Mouse (Mus musculus) CH12.LX (cell line): ENCODE measurements at regions not wholly inside any gene's neighbourhood (a gene's known extent, or its start where the extent isn't known, plus 50 kb on each side); places are given as distances from the start of the nearest gene placed in this dataset.

Experiments used
- DNase-seq: peaks from one replicate; pipeline ENCODE4 v3.0.0-alpha.2; 2013; ENCODE audit errors: extremely low read depth
- H3K27ac ChIP-seq: 2 replicates; pipeline ENCODE4 v1.5.1; 2012; ENCODE audit warnings: low read depth, mild to moderate bottlenecking, control low read depth, moderate library complexity; ENCODE audit not compliant: insufficient read depth
- H3K27me3 ChIP-seq: replicated peaks from 2 replicates; pipeline ENCODE3; 2012; ENCODE audit warnings: inconsistent platforms
- H3K36me3 ChIP-seq, 2 experiments: replicated peaks in 1 of 2; 2 replicates each; pipeline versions ENCODE3 to v1.6.1; 2012; ENCODE audit warnings: inconsistent platforms in 1 of 2, low read length in 1 of 2, mild to moderate bottlenecking in 1 of 2, mixed read lengths in 1 of 2, moderate library complexity in 1 of 2; ENCODE audit not compliant: control insufficient read depth in 1 of 2, insufficient read depth in 1 of 2
- H3K4me1 ChIP-seq, 2 experiments: 2 replicates each; pipeline ENCODE4 v1.6.1; 2012; ENCODE audit warnings: inconsistent platforms in 1 of 2, moderate library complexity in 1 of 2; ENCODE audit not compliant: insufficient read depth in 2 of 2, control insufficient read depth in 1 of 2
- H3K4me2 ChIP-seq: 2 replicates; pipeline ENCODE4 v1.6.1; 2012; ENCODE audit warnings: low read depth, mild to moderate bottlenecking, control low read depth; ENCODE audit not compliant: poor library complexity, insufficient read depth, severe bottlenecking
- H3K4me3 ChIP-seq, 3 experiments: fragments of 150-350 bp in 1 of 3; sonication (generic) in 1 of 3; replicated peaks in 1 of 3; 2 replicates each; pipeline versions ENCODE3 to v1.5.1; 2011 to 2012; ENCODE audit warnings: low read depth in 2 of 3, low read length in 2 of 3, mild to moderate bottlenecking in 2 of 3, moderate library complexity in 2 of 3, control low read depth in 1 of 3, improper control_type of control experiment in 1 of 3, inconsistent platforms in 1 of 3, mixed read lengths in 1 of 3; ENCODE audit not compliant: poor library complexity in 1 of 3
- H3K79me2 ChIP-seq: replicated peaks from 2 replicates; pipeline ENCODE4 v1.6.1; 2012; ENCODE audit warnings: mild to moderate bottlenecking, moderate library complexity; ENCODE audit not compliant: control insufficient read depth, poor library complexity, insufficient read depth, severe bottlenecking; ENCODE audit errors: extremely low read depth
- H3K9ac ChIP-seq: 2 replicates; pipeline ENCODE4 v1.6.1; 2012; ENCODE audit warnings: low read depth, mild to moderate bottlenecking, control low read depth, moderate library complexity; ENCODE audit not compliant: insufficient read depth
- H3K9me3 ChIP-seq: replicated peaks from 2 replicates; pipeline ENCODE3; 2012; ENCODE audit warnings: low read length, inconsistent platforms, mixed read lengths
- BHLHE40 ChIP-seq: IDR thresholded peaks from 2 replicates; pipeline ENCODE4 v1.6.1; 2011; ENCODE audit warnings: mild to moderate bottlenecking, low read depth, low read length, improper control_type of control experiment
- CHD1 ChIP-seq: IDR thresholded peaks from 2 replicates; pipeline ENCODE4 v1.6.1; 2012; ENCODE audit warnings: low read depth, low read length, improper control_type of control experiment, inconsistent platforms
- E2F4 ChIP-seq: IDR thresholded peaks from 2 replicates; pipeline ENCODE4 v1.6.1; 2011; ENCODE audit warnings: low read depth, low read length, improper control_type of control experiment; ENCODE audit not compliant: insufficient replicate concordance
- ELF1 ChIP-seq: IDR thresholded peaks from 2 replicates; pipeline ENCODE4 v1.6.1; 2014; ENCODE audit warnings: low read depth, mild to moderate bottlenecking, inconsistent platforms, low read length, improper control_type of control experiment
- EP300 ChIP-seq: IDR thresholded peaks from 2 replicates; pipeline ENCODE4 v1.6.1; 2011; ENCODE audit warnings: low read length, improper control_type of control experiment
- GABPA ChIP-seq: IDR thresholded peaks from 2 replicates; pipeline ENCODE4 v1.6.1; 2012; ENCODE audit warnings: low read depth, low read length, improper control_type of control experiment, inconsistent platforms; ENCODE audit not compliant: insufficient replicate concordance
- HCFC1 ChIP-seq: IDR thresholded peaks from 2 replicates; pipeline ENCODE4 v1.6.1; 2012; ENCODE audit warnings: low read depth, mild to moderate bottlenecking, inconsistent platforms, low read length, improper control_type of control experiment
- JUND ChIP-seq: conservative IDR thresholded peaks from 2 replicates; pipeline ENCODE4 v1.6.1; 2011; ENCODE audit warnings: low read depth, low read length, improper control_type of control experiment
- KAT2A ChIP-seq: IDR thresholded peaks from 2 replicates; pipeline ENCODE4 v1.6.1; 2012; ENCODE audit warnings: low read length, improper control_type of control experiment, inconsistent platforms; ENCODE audit not compliant: insufficient replicate concordance
- MAX ChIP-seq: IDR thresholded peaks from 2 replicates; pipeline ENCODE4 v1.6.1; 2011; ENCODE audit warnings: low read length, improper control_type of control experiment
- MAZ ChIP-seq: IDR thresholded peaks from 2 replicates; pipeline ENCODE4 v1.6.1; 2012; ENCODE audit warnings: low read depth, mild to moderate bottlenecking, inconsistent platforms, low read length, improper control_type of control experiment, moderate library complexity
- MEF2A ChIP-seq: IDR thresholded peaks from 2 replicates; pipeline ENCODE4 v1.6.1; 2014; ENCODE audit warnings: low read depth, mild to moderate bottlenecking, inconsistent platforms, low read length, improper control_type of control experiment, borderline replicate concordance
- NELFE ChIP-seq: IDR thresholded peaks from 2 replicates; pipeline ENCODE4 v1.6.1; 2011; ENCODE audit warnings: low read depth, low read length, improper control_type of control experiment
- NRF1 ChIP-seq: IDR thresholded peaks from 2 replicates; pipeline ENCODE4 v1.6.1; 2014; ENCODE audit warnings: low read depth, mild to moderate bottlenecking, inconsistent platforms, low read length, improper control_type of control experiment, moderate library complexity
- PAX5 ChIP-seq: IDR thresholded peaks from 2 replicates; pipeline ENCODE4 v1.6.1; 2012; ENCODE audit warnings: low read length, inconsistent platforms, mixed read lengths
- POLR2A ChIP-seq: IDR thresholded peaks from 2 replicates; pipeline ENCODE4 v1.6.1; 2011; ENCODE audit warnings: low read depth, mild to moderate bottlenecking, improper control_type of control experiment, low read length
- POLR2AphosphoS2 ChIP-seq: IDR thresholded peaks from 2 replicates; pipeline ENCODE4 v1.6.1; 2011; ENCODE audit warnings: low read depth, low read length, improper control_type of control experiment
- RAD21 ChIP-seq: IDR thresholded peaks from 2 replicates; pipeline ENCODE4 v1.6.1; 2011; ENCODE audit warnings: low read depth, mild to moderate bottlenecking, low read length, improper control_type of control experiment, moderate library complexity
- RCOR1 ChIP-seq: conservative IDR thresholded peaks from 2 replicates; pipeline ENCODE4 v1.6.1; 2012; ENCODE audit warnings: low read depth, mild to moderate bottlenecking, inconsistent platforms, low read length, improper control_type of control experiment
- SIN3A ChIP-seq: IDR thresholded peaks from 2 replicates; pipeline ENCODE4 v1.6.1; 2012; ENCODE audit warnings: low read length, improper control_type of control experiment, inconsistent platforms
- TBP ChIP-seq: conservative IDR thresholded peaks from 2 replicates; pipeline ENCODE4 v1.6.1; 2011; ENCODE audit warnings: low read depth, low read length, improper control_type of control experiment
- TCF12 ChIP-seq: IDR thresholded peaks from 2 replicates; pipeline ENCODE4 v1.6.1; 2014; ENCODE audit warnings: low read depth, mild to moderate bottlenecking, inconsistent platforms, low read length, improper control_type of control experiment
- UBTF ChIP-seq: IDR thresholded peaks from 2 replicates; pipeline ENCODE4 v1.6.1; 2012; ENCODE audit warnings: low read depth, mild to moderate bottlenecking, inconsistent platforms, low read length, improper control_type of control experiment, moderate library complexity
- USF1 ChIP-seq: IDR thresholded peaks from 2 replicates; pipeline ENCODE4 v1.6.1; 2014; ENCODE audit warnings: low read depth, mild to moderate bottlenecking, inconsistent platforms, low read length, improper control_type of control experiment
- USF2 ChIP-seq: conservative IDR thresholded peaks from 2 replicates; pipeline ENCODE4 v1.6.1; 2011; ENCODE audit warnings: low read depth, low read length, improper control_type of control experiment
- ZC3H11A ChIP-seq: IDR thresholded peaks from 2 replicates; pipeline ENCODE4 v1.6.1; 2012; ENCODE audit warnings: low read depth, mild to moderate bottlenecking, inconsistent platforms, low read length, improper control_type of control experiment
- ZKSCAN1 ChIP-seq: IDR thresholded peaks from 2 replicates; pipeline ENCODE4 v1.6.1; 2012; ENCODE audit warnings: low read depth, inconsistent platforms, low read length, improper control_type of control experiment, borderline replicate concordance
- ZMIZ1 ChIP-seq: IDR thresholded peaks from 2 replicates; pipeline ENCODE4 v1.6.1; 2012; ENCODE audit warnings: low read depth, mild to moderate bottlenecking, inconsistent platforms, low read length, improper control_type of control experiment
- ZNF384 ChIP-seq: IDR thresholded peaks from 2 replicates; pipeline ENCODE4 v1.6.1; 2012; ENCODE audit warnings: low read depth, low read length, improper control_type of control experiment, inconsistent platforms
- dilution Hi-C: fragments of 300-500 bp; cut with MboI; formaldehyde crosslinking; loops from 2 replicates; pipeline ENCODE4 v1.14.3; 2020; ENCODE audit warnings: low sequenced_read_pairs; ENCODE audit not compliant: extremely low pct_unique_long_range_greater_than_20kb, extremely low pct_ligation_motif_present
- in situ Hi-C: fragments of 300-500 bp; cut with MboI; formaldehyde crosslinking; loops from 3 replicates; pipeline ENCODE4 v1.14.3; 2019; ENCODE audit warnings: low sequenced_read_pairs, low pct_ligation_motif_present, low pct_unique_long_range_greater_than_20kb, mixed read lengths

GRCm38 (mm10) chr13:25993526-25993925 lies 723.2 kb upstream of the Nrsn1 start:
- H3K27me3 ChIP-seq, result no peaks in the 10 kb centered on the region
- DNase-seq, result no peak
- no peak overlapping the region for H3K4me3 ChIP-seq
- dilution Hi-C loops (no loop called here), in situ Hi-C loops (no loop called here)
- H3K9ac ChIP-seq, result no peak overlapping the region
- peaks cover 2% of the 10 kb centered on the region for H3K9me3 ChIP-seq
- no peaks in the 10 kb centered on the region for H3K4me1 ChIP-seq
- H3K79me2 ChIP-seq, result no peaks in the 10 kb centered on the region
- no peak overlapping the region for H3K27ac ChIP-seq
- no peaks in the 10 kb centered on the region for H3K36me3 ChIP-seq
- no peak overlapping the region for H3K4me2 ChIP-seq
- TF ChIP-seq TBP (no peak), ZKSCAN1 (no peak), USF2 (no peak), JUND (no peak), POLR2A (no peak), POLR2AphosphoS2 (no peak), UBTF (no peak), PAX5 (no peak), RAD21 (no peak), KAT2A (no peak), MAX (no peak), BHLHE40 (no peak), ZNF384 (no peak), NELFE (no peak), RCOR1 (no peak), ZC3H11A (no peak), MEF2A (no peak), ELF1 (no peak), ZMIZ1 (no peak)

GRCm38 (mm10) chr13:25989067-25989756 lies 718.9 kb upstream of the Nrsn1 start:
- Histone ChIP-seq H3K4me2 (no peak overlapping the region), H3K4me1 (no peaks in the 10 kb centered on the region), H3K27me3 (no peaks in the 10 kb centered on the region), H3K4me3 (no peak overlapping the region), H3K36me3 (no peaks in the 10 kb centered on the region), H3K27ac (no peak overlapping the region), H3K79me2 (no peaks in the 10 kb centered on the region), H3K9me3 (no peaks in the 10 kb centered on the region), H3K9ac (no peak overlapping the region)
- TF ChIP-seq E2F4 (no peak), SIN3A (no peak), KAT2A (no peak), ZMIZ1 (no peak), NELFE (no peak), MAZ (no peak), USF2 (no peak), EP300 (no peak), TCF12 (no peak), RCOR1 (no peak), CHD1 (no peak), ELF1 (no peak), HCFC1 (no peak), GABPA (no peak), RAD21 (no peak), NRF1 (no peak), USF1 (no peak)
- no peak for DNase-seq
- dilution Hi-C loops (no loop called here), in situ Hi-C loops (no loop called here)
